Mouse (Mus musculus): ENCODE results near the gene Taf1b.

DNA sequence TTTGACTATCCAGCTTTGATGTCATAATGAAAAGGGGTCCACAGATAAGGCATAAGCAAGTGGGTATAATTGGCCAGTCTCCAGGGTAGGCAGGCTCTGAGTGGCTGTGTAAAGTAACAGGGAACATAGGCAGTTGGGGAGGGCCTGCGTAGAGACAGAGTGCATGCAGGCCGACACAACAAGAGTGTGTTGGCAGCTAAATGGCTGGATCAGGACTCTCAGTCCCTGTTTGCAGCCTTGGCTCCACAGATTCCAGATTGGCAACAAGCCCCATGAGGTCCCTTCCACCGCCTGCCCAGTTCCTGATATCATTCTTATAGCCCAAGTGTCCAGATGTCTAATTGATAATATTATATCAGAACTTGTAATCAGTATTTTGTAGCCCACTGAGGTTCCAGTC is 85.5 kb downstream of the Taf1b start:
- no peak for TF ChIP-seq CTCF (IDR thresholded peaks at IDR 0.05)
- no peak for TF ChIP-seq POLR2A (IDR thresholded peaks at IDR 0.05; ENCODE audit: insufficient read depth, low read depth, low read length)
- TF ChIP-seq EP300 (IDR thresholded peaks at IDR 0.05; ENCODE audit: insufficient read depth, low read depth, low read length), result no peak
